Mouse (Mus musculus): ENCODE results near the gene Rarg.

The Rarg gene

GRCm38 (mm10) chr15:102191699-102192098 lies 65.6 kb downstream of the Rarg start:
- in situ Hi-C loops (cut with MboI; ENCODE audit: low pct_unique_long_range_greater_than_20kb in 1 of 2, low sequenced_read_pairs in 2 of 2, unreplicated experiment in 1 of 2) = no loop called here

GRCm38 (mm10) chr15:102188883-102189282 lies 68.4 kb downstream of the Rarg start:
- in situ Hi-C loops (cut with MboI; ENCODE audit: low pct_unique_long_range_greater_than_20kb in 1 of 2, low sequenced_read_pairs in 2 of 2, unreplicated experiment in 1 of 2) = loop anchor here in 1 of 2 experiments (5.0 kb wide), 1 partner anchor 33 kb away; no protein-coding TSS in a partner anchor

- in situ Hi-C loops (cut with MboI; ENCODE audit: low pct_unique_long_range_greater_than_20kb in 1 of 2, low sequenced_read_pairs in 2 of 2, unreplicated experiment in 1 of 2) = loop anchor here in 1 of 2 experiments (5.0 kb wide), 1 partner anchor 34 kb away; no protein-coding TSS in a partner anchor
Observed at GRCm38 (mm10) chr15:102188096-102188495, 69.2 kb downstream of the Rarg start.

GRCm38 (mm10) chr15:102186239-102186638 lies 71.1 kb downstream of the Rarg start:
- in situ Hi-C loops (cut with MboI; ENCODE audit: low pct_unique_long_range_greater_than_20kb in 1 of 2, low sequenced_read_pairs in 2 of 2, unreplicated experiment in 1 of 2) = loop anchor here in 1 of 2 experiments (5.0 kb wide), 1 partner anchor 36 kb away; no protein-coding TSS in a partner anchor
